Mouse (Mus musculus) skeletal muscle tissue, adult 2 months (tissue): Measurements from ENCODE around the gene Rhox2h.
"Not testable (repeated sequence)": the region's sequence is repeated elsewhere in the genome, so short reads cannot be mapped to it uniquely, and the experiment has no call there.

Experiments used
- DNase-seq: peaks from one replicate; pipeline ENCODE4 v3.0.0-alpha.2; 2012; ENCODE audit warnings: low read depth, low spot score

Gene Rhox2h

GRCm38 (mm10) chrX:37673177-37673576 is at the start of gene Rhox2h:
Gene Rhox2h (minus strand): TSS chrX:37673277.
- DNase-seq, result not testable (repeated sequence)

- no peak for DNase-seq
Measured at GRCm38 (mm10) chrX:37701821-37702387, 28.8 kb upstream of the Rhox2h start.

GRCm38 (mm10) chrX:37692261-37692660 is 19.2 kb upstream of the Rhox2h start:
- no peak for DNase-seq

GRCm38 (mm10) chrX:37683031-37683715 is 10.1 kb upstream of the Rhox2h start:
- no peak for DNase-seq

GRCm38 (mm10) chrX:37668664-37669063 is 4.4 kb downstream of the Rhox2h start, which contains the start of gene Rhox3h:
Gene Rhox3h (minus strand): TSS chrX:37668764.
- not testable (repeated sequence) for DNase-seq

- not testable (repeated sequence) for DNase-seq
Measured at GRCm38 (mm10) chrX:37651227-37651626, 21.9 kb downstream of the Rhox2h start, which contains the start of gene Rhox4g. Gene Rhox4g (minus strand): TSS chrX:37651327.

GRCm38 (mm10) chrX:37643370-37643769 is 29.7 kb downstream of the Rhox2h start, which contains the start of gene Rhox2g:
Gene Rhox2g (minus strand): TSS chrX:37643470.
- DNase-seq, result not testable (repeated sequence)

GRCm38 (mm10) chrX:37628512-37628911 is 44.6 kb downstream of the Rhox2h start, which contains the start of gene Rhox3g:
Gene Rhox3g (minus strand): TSS chrX:37628612.
- not testable (repeated sequence) for DNase-seq
